Mouse (Mus musculus) megakaryocyte, embryonic 14.5 days (primary cell): ENCODE results near the gene Cryzl1.

Source experiments
- FLI1 ChIP-seq: IDR thresholded peaks from 2 replicates; pipeline ENCODE4 v1.6.1; 2012; ENCODE audit warnings: low read length, inconsistent platforms, mixed read lengths
- GATA1 ChIP-seq: IDR thresholded peaks from 3 replicates; pipeline ENCODE4 v1.6.1; 2012; ENCODE audit warnings: mixed read lengths, low read length, inconsistent platforms, borderline replicate concordance

DNA sequence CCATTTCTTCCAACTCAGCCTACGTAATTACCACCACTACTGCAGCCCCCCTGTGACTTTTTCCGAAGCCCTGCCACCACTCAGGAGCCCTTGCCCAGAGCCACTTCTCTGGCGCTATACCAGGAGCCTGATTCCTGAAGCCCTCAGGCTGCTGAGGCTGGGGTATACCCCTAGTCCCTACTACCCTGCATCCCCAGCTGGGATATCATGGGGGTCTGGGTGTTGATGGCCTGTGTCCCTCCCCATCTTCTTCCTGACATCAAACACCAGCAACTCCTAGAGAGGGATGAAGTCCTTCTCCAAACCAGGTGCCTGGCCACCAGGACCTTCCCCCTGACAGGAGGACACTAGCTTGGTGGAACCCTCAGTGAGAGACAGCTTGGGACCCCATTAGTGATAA, 76.6 kb downstream of the Cryzl1 start:
- TF ChIP-seq GATA1 (no peak), FLI1 (no peak)
